Mouse (Mus musculus): Measurements from ENCODE around the gene Tmem129. TPM values are rescaled to one million over a fixed set of nuclear protein-coding genes. Genes with fewer than 3 reads are reported as not detected.

Gene Tmem129
- polyA plus RNA-seq, 1 experiment from 2014 or later, result 37.5 TPM

- Histone ChIP-seq H3K9ac (replicated peaks) (no peak overlapping the region), H3K4me1 (peaks cover 29% of the 10 kb centered on the region), H3K36me3 (no peaks in the 10 kb centered on the region), H3K4me2 (replicated peaks) (no peak overlapping the region), H3K27me3 (peaks cover 53% of the 10 kb centered on the region), H3K27ac (replicated peaks) (0 out of 2 replicates have a peak overlapping the region, but pooled peaks have one; percentile 9), H3K9me3 (no peaks in the 10 kb centered on the region), H3K4me3 (no peak overlapping the region)
- ATAC-seq (ENCODE audit: low FRiP score, low read depth), result peak; percentile 61; the same call in 1 of the 2 replicates
- WGBS, result 43% methylated on average over 7 of the region's 7 CpGs
These were observed 25.9 kb upstream of the Tmem129 start for GRCm38 (mm10) chr5:33683897-33684652.

GRCm38 (mm10) chr5:33682963-33683362, 24.7 kb upstream of the Tmem129 start:
- no peak for ATAC-seq (ENCODE audit: low FRiP score, low read depth)
- Histone ChIP-seq H3K27me3 (peaks cover 44% of the 10 kb centered on the region), H3K4me3 (no peak overlapping the region), H3K27ac (replicated peaks) (no peak overlapping the region), H3K4me1 (peaks cover 18% of the 10 kb centered on the region), H3K9me3 (no peaks in the 10 kb centered on the region), H3K4me2 (replicated peaks) (no peak overlapping the region), H3K36me3 (no peaks in the 10 kb centered on the region), H3K9ac (replicated peaks) (no peak overlapping the region)
- WGBS, result 62% methylated on average over 4 of the region's 4 CpGs

- H3K36me3 ChIP-seq, result no peaks in the 10 kb centered on the region
- peaks cover 7% of the 10 kb centered on the region for H3K4me1 ChIP-seq
- ATAC-seq (ENCODE audit: low FRiP score, low read depth), result no peak
- no peak overlapping the region for H3K9ac ChIP-seq (replicated peaks)
- H3K27me3 ChIP-seq, result peaks cover 32% of the 10 kb centered on the region
- 85% methylated on average over 15 of the region's 15 CpGs for WGBS
- H3K9me3 ChIP-seq, result no peaks in the 10 kb centered on the region
- H3K27ac ChIP-seq (replicated peaks), result no peak overlapping the region
- H3K4me2 ChIP-seq (replicated peaks), result no peak overlapping the region
- no peak overlapping the region for H3K4me3 ChIP-seq
These were observed 23.6 kb upstream of the Tmem129 start for GRCm38 (mm10) chr5:33681611-33682388.

- Histone ChIP-seq H3K27me3 (peaks cover 25% of the 10 kb centered on the region), H3K4me1 (peaks cover 7% of the 10 kb centered on the region)
- no peak for ATAC-seq (ENCODE audit: low FRiP score, low read depth)
These were observed 22.8 kb upstream of the Tmem129 start for GRCm38 (mm10) chr5:33681044-33681443.

GRCm38 (mm10) chr5:33678244-33678643, 20.0 kb upstream of the Tmem129 start:
- H3K9ac ChIP-seq (replicated peaks), result no peak overlapping the region
- peaks cover 6% of the 10 kb centered on the region; the same call in 1 of the 2 replicates for H3K27me3 ChIP-seq
- no peaks in the 10 kb centered on the region for H3K9me3 ChIP-seq
- no peak overlapping the region for H3K4me2 ChIP-seq (replicated peaks)
- H3K4me3 ChIP-seq, result no peak overlapping the region
- WGBS, result 84% methylated on average over 5 of the region's 5 CpGs
- H3K36me3 ChIP-seq, result 0 out of 2 replicates have a peak, but pooled peaks cover under 1% of the 10 kb centered on the region
- H3K27ac ChIP-seq (replicated peaks), result no peak overlapping the region
- ATAC-seq (ENCODE audit: low FRiP score, low read depth), result no peak
- H3K4me1 ChIP-seq, result peaks cover 12% of the 10 kb centered on the region

More at GRCm38 (mm10) chr5:33681044-33681443, 22.8 kb upstream of the Tmem129 start:
- Histone ChIP-seq H3K36me3 (no peaks in the 10 kb centered on the region), H3K4me3 (no peak overlapping the region), H3K9me3 (no peaks in the 10 kb centered on the region), H3K27ac (replicated peaks) (no peak overlapping the region), H3K9ac (replicated peaks) (no peak overlapping the region), H3K4me2 (replicated peaks) (no peak overlapping the region)
- 68% methylated on average over 3 of the region's 3 CpGs for WGBS

GRCm38 (mm10) chr5:33675964-33676363, 17.7 kb upstream of the Tmem129 start:
- Histone ChIP-seq H3K36me3 (peaks cover 23% of the 10 kb centered on the region), H3K4me1 (peaks cover 16% of the 10 kb centered on the region), H3K27ac (replicated peaks) (no peak overlapping the region), H3K9ac (replicated peaks) (no peak overlapping the region), H3K9me3 (no peaks in the 10 kb centered on the region), H3K27me3 (no peaks in the 10 kb centered on the region), H3K4me2 (replicated peaks) (no peak overlapping the region), H3K4me3 (no peak overlapping the region)
- ATAC-seq (ENCODE audit: low FRiP score, low read depth), result 0 out of 2 replicates have a peak, but pooled peaks have one; percentile 49
- 3% methylated on average over 1 of the region's 1 CpGs for WGBS

- H3K4me1 ChIP-seq, result peaks cover 16% of the 10 kb centered on the region
- no peaks in the 10 kb centered on the region for H3K9me3 ChIP-seq
- 51% methylated on average over 3 of the region's 3 CpGs for WGBS
- no peak overlapping the region for H3K4me3 ChIP-seq
- no peak overlapping the region for H3K4me2 ChIP-seq (replicated peaks)
- no peak overlapping the region for H3K9ac ChIP-seq (replicated peaks)
- peaks cover 38% of the 10 kb centered on the region for H3K36me3 ChIP-seq
- H3K27me3 ChIP-seq, result no peaks in the 10 kb centered on the region
- peak overlapping the region; percentile 49 for H3K27ac ChIP-seq (replicated peaks)
- ATAC-seq (ENCODE audit: low FRiP score, low read depth), result no peak
These were observed 16.2 kb upstream of the Tmem129 start for GRCm38 (mm10) chr5:33674439-33674838.

GRCm38 (mm10) chr5:33671659-33672058, 13.4 kb upstream of the Tmem129 start:
- WGBS, result 84% methylated on average over 5 of the region's 5 CpGs
- Histone ChIP-seq H3K9me3 (no peaks in the 10 kb centered on the region), H3K27ac (replicated peaks) (no peak overlapping the region), H3K4me1 (peaks cover 16% of the 10 kb centered on the region), H3K9ac (replicated peaks) (no peak overlapping the region), H3K4me3 (no peak overlapping the region), H3K36me3 (peaks cover 66% of the 10 kb centered on the region), H3K4me2 (replicated peaks) (no peak overlapping the region), H3K27me3 (no peaks in the 10 kb centered on the region)
- ATAC-seq (ENCODE audit: low FRiP score, low read depth), result no peak

GRCm38 (mm10) chr5:33668223-33668622, 10.0 kb upstream of the Tmem129 start:
- Histone ChIP-seq H3K9me3 (no peaks in the 10 kb centered on the region), H3K27ac (replicated peaks) (no peak overlapping the region), H3K9ac (replicated peaks) (no peak overlapping the region), H3K36me3 (peaks cover 92% of the 10 kb centered on the region), H3K27me3 (no peaks in the 10 kb centered on the region), H3K4me2 (replicated peaks) (no peak overlapping the region), H3K4me1 (peaks cover 3% of the 10 kb centered on the region; the same call in 1 of the 2 replicates), H3K4me3 (no peak overlapping the region)
- ATAC-seq (ENCODE audit: low FRiP score, low read depth), result no peak

GRCm38 (mm10) chr5:33658664-33659050, 441 bp upstream of the Tmem129 start:
- Histone ChIP-seq H3K27me3 (no peaks in the 10 kb centered on the region), H3K4me1 (peaks cover 37% of the 10 kb centered on the region), H3K9ac (replicated peaks) (peak overlapping the region; percentile 76), H3K9me3 (no peaks in the 10 kb centered on the region), H3K4me2 (replicated peaks) (peak overlapping the region; percentile 90), H3K27ac (replicated peaks) (0 out of 2 replicates have a peak overlapping the region, but pooled peaks have one; percentile 35), H3K4me3 (peak overlapping the region; percentile 59), H3K36me3 (peaks cover 47% of the 10 kb centered on the region)
- 0% methylated on average over 26 of the region's 26 CpGs for WGBS
- ATAC-seq (ENCODE audit: low FRiP score, low read depth), result peak; percentile 5

GRCm38 (mm10) chr5:33657251-33657786, 897 bp downstream of the Tmem129 start:
- no peaks in the 10 kb centered on the region for H3K9me3 ChIP-seq
- H3K36me3 ChIP-seq, result peaks cover 42% of the 10 kb centered on the region
- peak; percentile 11 for ATAC-seq (ENCODE audit: low FRiP score, low read depth)
- H3K4me2 ChIP-seq (replicated peaks), result peak overlapping the region; percentile 90
- peak overlapping the region; percentile 71 for H3K27ac ChIP-seq (replicated peaks)
- WGBS, result under 1% methylated on average over 32 of the region's 32 CpGs
- H3K4me3 ChIP-seq, result peak overlapping the region; percentile 59
- H3K9ac ChIP-seq (replicated peaks), result peak overlapping the region; percentile 82
- peaks cover 41% of the 10 kb centered on the region for H3K4me1 ChIP-seq
- no peaks in the 10 kb centered on the region for H3K27me3 ChIP-seq

GRCm38 (mm10) chr5:33656739-33657138, 1.5 kb downstream of the Tmem129 start:
- H3K27me3 ChIP-seq, result no peaks in the 10 kb centered on the region
- H3K4me2 ChIP-seq (replicated peaks), result peak overlapping the region; percentile 90
- H3K4me3 ChIP-seq, result peak overlapping the region; percentile 59
- ATAC-seq (ENCODE audit: low FRiP score, low read depth), result no peak
- peaks cover 41% of the 10 kb centered on the region for H3K4me1 ChIP-seq
- no peaks in the 10 kb centered on the region for H3K9me3 ChIP-seq
- peak overlapping the region; percentile 82 for H3K9ac ChIP-seq (replicated peaks)
- peaks cover 36% of the 10 kb centered on the region for H3K36me3 ChIP-seq
- 61% methylated on average over 1 of the region's 1 CpGs for WGBS
- H3K27ac ChIP-seq (replicated peaks), result no peak overlapping the region

Data from midbrain, embryonic 12.5 days (tissue).